Mouse (Mus musculus): Measurements from ENCODE around the gene Zc3h15. TPM values are rescaled to one million over a fixed set of nuclear protein-coding genes. Genes with fewer than 3 reads are reported as not detected.

The Zc3h15 gene
- polyA plus RNA-seq (2016; fragmentation: Nextera tagmentation; extraction: Ambion mirVana): 99.4 and 108 TPM in 2 replicates

DNA sequence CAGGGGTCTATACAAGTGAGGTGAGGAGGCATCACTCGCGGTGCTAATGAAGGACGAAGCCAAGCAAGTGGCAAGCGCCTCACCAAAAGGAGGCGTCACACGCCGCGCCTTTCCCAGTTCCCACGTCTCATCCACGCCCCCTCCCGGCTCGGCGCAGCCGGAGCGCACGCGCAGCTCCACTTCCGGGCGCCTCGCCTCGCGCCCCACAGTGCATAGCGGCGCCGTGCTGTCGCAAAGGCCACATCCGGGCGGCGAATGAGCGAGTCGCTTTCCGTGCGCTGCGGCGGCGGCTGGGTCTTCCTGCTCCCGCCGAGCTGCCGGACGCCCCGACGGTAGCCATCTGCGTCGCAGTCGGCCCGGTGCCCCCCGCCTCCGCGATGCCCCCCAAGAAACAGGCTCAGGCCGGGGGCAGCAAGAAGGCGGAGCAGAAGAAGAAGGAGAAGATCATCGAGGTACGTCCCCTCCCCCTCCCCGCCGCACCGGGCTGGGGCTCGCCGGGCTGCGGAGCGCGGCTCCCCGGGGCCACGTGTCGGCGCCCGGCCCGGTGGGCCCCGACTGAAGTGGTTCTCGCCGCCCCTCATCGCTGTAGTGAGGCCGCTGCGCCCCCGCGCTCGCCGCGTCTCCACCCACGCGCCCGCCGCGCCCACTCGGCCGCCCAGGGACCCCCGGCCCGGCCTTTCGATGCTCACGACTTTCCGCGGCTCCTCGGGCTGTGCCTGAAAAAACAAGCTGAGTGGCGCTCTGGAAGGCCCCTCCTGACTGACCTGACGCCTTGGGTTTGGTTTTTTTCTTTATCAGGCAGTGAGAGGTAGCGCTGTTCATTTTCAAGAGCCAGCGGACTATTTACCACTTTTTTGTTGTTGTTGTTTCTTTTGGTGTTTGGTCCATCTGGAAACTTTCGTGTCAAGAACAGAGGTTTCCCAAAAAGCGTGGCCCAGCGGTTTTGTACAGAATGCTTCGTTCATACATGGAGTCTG is at the start of gene Zc3h15:
TSS of gene Zc3h15 (plus strand) at position 160 of the 977 bp plus-strand sequence.
- WGBS: under 1% methylated on average over 91 of the region's 100 CpGs

DNA sequence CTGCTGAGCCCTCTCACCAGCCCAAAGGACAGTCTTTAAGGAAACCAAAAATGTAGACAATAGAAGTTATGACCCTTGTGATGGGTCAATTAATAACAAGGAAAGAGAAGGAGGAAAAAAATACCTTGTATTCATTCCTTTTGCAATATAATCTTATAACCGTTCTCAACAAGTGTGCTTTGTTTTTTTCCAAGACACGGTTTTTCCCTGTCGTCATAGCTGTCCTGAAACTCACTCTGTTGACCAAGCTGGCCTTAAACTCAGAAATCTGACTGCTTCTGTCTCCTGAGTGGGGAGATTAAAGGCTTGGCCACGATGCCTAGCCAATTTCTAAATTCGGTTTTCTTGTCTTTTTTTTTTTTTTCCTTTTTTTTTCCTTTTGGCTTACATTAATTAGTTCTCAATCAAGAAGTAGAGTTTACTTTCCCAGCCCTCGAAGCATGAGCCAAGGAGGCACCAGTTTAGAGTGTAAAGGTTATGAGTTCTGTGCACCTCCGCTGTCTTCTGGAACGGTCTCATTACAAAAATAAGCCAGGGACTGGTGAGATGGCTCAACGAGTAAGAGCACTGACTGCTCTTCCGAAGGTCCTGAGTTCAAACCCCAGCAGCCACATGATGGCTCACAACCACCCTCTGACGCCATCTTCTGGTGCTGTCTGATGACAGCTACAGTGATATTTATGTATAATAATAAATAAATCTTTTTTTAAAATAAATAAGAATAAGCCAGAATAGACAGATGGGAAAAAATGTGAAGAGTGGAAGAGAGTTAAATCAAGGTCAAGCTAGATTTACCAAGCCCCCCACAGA is 23.5 kb upstream of the Zc3h15 start:
- H3K36me3 ChIP-seq: no peaks in the 10 kb centered on the region
- 87% methylated on average over 11 of the region's 11 CpGs for WGBS
- no peak for DNase-seq (ENCODE audit: low spot score)
- no peaks in the 10 kb centered on the region for H3K27me3 ChIP-seq (ENCODE audit: insufficient read depth, poor library complexity, severe bottlenecking)
- H3K4me3 ChIP-seq: no peak overlapping the region
- no peak overlapping the region for H3K27ac ChIP-seq
- H3K9me3 ChIP-seq: no peaks in the 10 kb centered on the region
- H3K4me1 ChIP-seq: no peaks in the 10 kb centered on the region; the same call in 1 of the 2 replicates

More for the DNA sequence above, at the start of gene Zc3h15:
- Histone ChIP-seq H3K4me3 (peak within 1 kb of the TSS; percentile 89), H3K36me3 (no peaks in the 10 kb centered on the region), H3K9me3 (no peaks in the 10 kb centered on the region), H3K4me1 (peaks cover 12% of the 10 kb centered on the region; the same call in 1 of the 2 replicates), H3K27me3 (ENCODE audit: insufficient read depth, poor library complexity, severe bottlenecking) (no peaks in the 10 kb centered on the region), H3K27ac (peak within 1 kb of the TSS; percentile 99)
- DNase-seq (ENCODE audit: low spot score): peak; percentile 96

DNA sequence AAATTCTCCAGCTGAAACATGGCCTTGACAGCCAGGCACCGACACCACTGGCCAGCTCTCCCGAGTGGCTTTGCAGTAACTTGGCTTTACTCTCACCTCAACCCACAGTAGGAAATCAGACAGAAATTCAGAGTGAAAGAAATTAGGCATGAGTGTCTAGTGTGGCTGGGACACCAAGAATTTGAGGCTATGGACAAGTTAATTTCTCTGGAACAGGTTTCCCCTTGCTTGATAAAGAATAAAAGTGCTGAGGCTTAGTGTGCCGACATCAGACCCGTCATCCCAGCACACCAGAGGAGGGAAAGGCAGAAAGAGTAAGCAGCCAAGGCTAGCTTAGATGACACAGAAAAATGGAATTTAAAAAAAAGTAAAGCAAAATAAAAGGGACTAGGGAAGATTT is 22.7 kb upstream of the Zc3h15 start:
- no peaks in the 10 kb centered on the region for H3K9me3 ChIP-seq
- no peak overlapping the region for H3K4me3 ChIP-seq
- WGBS: 80% methylated on average over 4 of the region's 4 CpGs
- no peaks in the 10 kb centered on the region for H3K36me3 ChIP-seq
- H3K27me3 ChIP-seq (ENCODE audit: insufficient read depth, poor library complexity, severe bottlenecking): no peaks in the 10 kb centered on the region
- no peak overlapping the region for H3K27ac ChIP-seq
- no peak for DNase-seq (ENCODE audit: low spot score)
- H3K4me1 ChIP-seq: no peaks in the 10 kb centered on the region; the same call in 1 of the 2 replicates

DNA sequence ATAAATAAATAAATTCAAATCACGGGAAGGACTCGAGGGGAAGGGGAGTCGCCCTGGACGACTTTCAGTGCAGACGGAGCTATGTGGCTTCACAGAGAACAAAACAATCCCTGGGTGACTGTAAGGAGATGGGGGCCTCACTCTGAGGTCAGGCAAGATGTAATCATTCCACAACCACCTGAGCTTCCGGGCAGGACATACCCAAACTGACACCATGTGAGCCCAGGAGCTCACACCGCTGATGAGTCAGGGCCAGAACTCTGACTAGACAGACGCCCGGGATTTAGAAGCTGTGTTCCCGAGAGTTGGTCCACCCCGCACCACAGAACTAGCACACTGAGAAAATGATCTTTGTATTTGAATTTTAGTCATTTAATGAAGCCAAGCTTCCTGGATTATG is 21.4 kb upstream of the Zc3h15 start:
- DNase-seq (ENCODE audit: low spot score): no peak
- Histone ChIP-seq H3K9me3 (no peaks in the 10 kb centered on the region), H3K4me1 (no peaks in the 10 kb centered on the region; the same call in 1 of the 2 replicates), H3K36me3 (no peaks in the 10 kb centered on the region), H3K4me3 (no peak overlapping the region), H3K27me3 (ENCODE audit: insufficient read depth, poor library complexity, severe bottlenecking) (no peaks in the 10 kb centered on the region), H3K27ac (no peak overlapping the region)
- WGBS: 49% methylated on average over 11 of the region's 11 CpGs

DNA sequence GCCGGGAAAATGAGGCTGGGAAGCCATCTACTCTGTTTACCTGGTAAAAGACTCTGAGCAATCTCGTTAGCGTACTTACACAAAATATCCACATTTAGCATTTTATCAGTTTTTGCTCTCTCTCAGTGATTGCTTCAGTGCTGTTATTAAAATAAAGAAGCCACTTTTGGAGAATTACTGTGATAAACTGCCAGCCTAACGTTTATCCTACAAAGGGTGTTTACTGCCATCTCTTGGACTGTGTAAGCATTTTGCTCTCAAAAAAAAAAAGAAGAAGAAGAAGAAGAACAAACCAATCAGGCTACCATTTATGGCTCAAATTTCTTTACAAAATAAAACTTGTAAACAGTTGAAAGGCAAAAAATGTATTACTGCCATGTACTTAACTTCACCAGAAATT is 20.2 kb upstream of the Zc3h15 start:
- Histone ChIP-seq H3K27me3 (ENCODE audit: insufficient read depth, poor library complexity, severe bottlenecking) (no peaks in the 10 kb centered on the region), H3K27ac (no peak overlapping the region), H3K9me3 (no peaks in the 10 kb centered on the region), H3K4me3 (no peak overlapping the region), H3K4me1 (no peaks in the 10 kb centered on the region; the same call in 1 of the 2 replicates), H3K36me3 (no peaks in the 10 kb centered on the region)
- no peak for DNase-seq (ENCODE audit: low spot score)
- 72% methylated on average over 4 of the region's 4 CpGs for WGBS

GRCm38 (mm10) chr2:83625226-83626108 is 18.8 kb upstream of the Zc3h15 start:
- H3K27ac ChIP-seq: no peak overlapping the region
- DNase-seq (ENCODE audit: low spot score): peak; percentile 82
- no peaks in the 10 kb centered on the region for H3K27me3 ChIP-seq (ENCODE audit: insufficient read depth, poor library complexity, severe bottlenecking)
- 30% methylated on average over 10 of the region's 10 CpGs for WGBS
- H3K9me3 ChIP-seq: no peaks in the 10 kb centered on the region
- no peaks in the 10 kb centered on the region for H3K36me3 ChIP-seq
- H3K4me3 ChIP-seq: no peak overlapping the region
- H3K4me1 ChIP-seq: no peaks in the 10 kb centered on the region; the same call in 1 of the 2 replicates

GRCm38 (mm10) chr2:83626881-83627280 is 17.4 kb upstream of the Zc3h15 start:
- Histone ChIP-seq H3K9me3 (no peaks in the 10 kb centered on the region), H3K4me1 (no peaks in the 10 kb centered on the region; the same call in 1 of the 2 replicates), H3K27me3 (ENCODE audit: insufficient read depth, poor library complexity, severe bottlenecking) (no peaks in the 10 kb centered on the region), H3K4me3 (no peak overlapping the region), H3K36me3 (no peaks in the 10 kb centered on the region), H3K27ac (no peak overlapping the region)
- DNase-seq (ENCODE audit: low spot score): no peak
- 80% methylated on average over 9 of the region's 9 CpGs for WGBS

DNA sequence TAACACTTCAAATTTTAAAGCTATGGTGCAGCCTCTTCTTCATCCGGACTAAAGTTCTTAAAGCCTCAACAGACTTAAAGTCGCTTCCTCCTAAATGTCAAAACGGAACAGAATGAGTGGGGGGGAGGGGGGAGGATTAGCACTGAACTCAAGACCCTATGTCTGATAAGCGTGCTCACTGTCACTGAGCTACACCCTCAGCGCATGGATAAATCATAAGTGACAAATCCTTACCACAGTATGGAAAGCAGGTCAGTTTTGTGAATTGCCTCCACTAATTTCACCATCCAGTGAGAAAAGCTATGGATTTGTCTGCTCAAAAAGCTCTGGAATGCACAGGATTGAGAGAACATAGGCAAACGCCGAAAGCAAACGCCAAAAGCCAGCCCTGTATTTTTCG is 16.7 kb upstream of the Zc3h15 start:
- Histone ChIP-seq H3K36me3 (no peaks in the 10 kb centered on the region), H3K4me3 (no peak overlapping the region), H3K9me3 (no peaks in the 10 kb centered on the region), H3K4me1 (no peaks in the 10 kb centered on the region; the same call in 1 of the 2 replicates), H3K27ac (no peak overlapping the region), H3K27me3 (ENCODE audit: insufficient read depth, poor library complexity, severe bottlenecking) (no peaks in the 10 kb centered on the region)
- 81% methylated on average over 9 of the region's 9 CpGs for WGBS
- DNase-seq (ENCODE audit: low spot score): no peak

DNA sequence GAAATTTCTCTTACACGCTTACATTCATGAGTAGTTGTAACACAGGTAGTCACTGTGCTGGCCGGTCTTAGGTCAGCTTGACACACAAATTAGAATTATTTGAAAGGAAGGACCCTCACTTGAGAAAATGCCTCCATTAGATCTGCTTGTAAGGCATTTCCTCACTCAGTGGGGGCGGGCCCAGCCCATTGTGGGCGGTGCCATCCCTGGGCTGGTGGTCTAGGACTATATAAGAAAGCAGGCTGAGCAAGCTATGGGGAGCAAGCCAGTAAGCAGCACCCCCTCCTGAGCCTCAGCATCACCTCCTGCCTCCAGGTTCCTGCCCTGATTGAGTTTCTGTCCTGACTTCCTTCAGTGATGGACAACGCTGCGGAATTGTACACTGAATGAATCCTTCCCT is 16.3 kb upstream of the Zc3h15 start:
- no peak for DNase-seq (ENCODE audit: low spot score)
- Histone ChIP-seq H3K4me1 (no peaks in the 10 kb centered on the region), H3K27me3 (ENCODE audit: insufficient read depth, poor library complexity, severe bottlenecking) (no peaks in the 10 kb centered on the region), H3K9me3 (no peaks in the 10 kb centered on the region), H3K36me3 (no peaks in the 10 kb centered on the region), H3K27ac (no peak overlapping the region), H3K4me3 (no peak overlapping the region)
- 90% methylated on average over 6 of the region's 6 CpGs for WGBS

DNA sequence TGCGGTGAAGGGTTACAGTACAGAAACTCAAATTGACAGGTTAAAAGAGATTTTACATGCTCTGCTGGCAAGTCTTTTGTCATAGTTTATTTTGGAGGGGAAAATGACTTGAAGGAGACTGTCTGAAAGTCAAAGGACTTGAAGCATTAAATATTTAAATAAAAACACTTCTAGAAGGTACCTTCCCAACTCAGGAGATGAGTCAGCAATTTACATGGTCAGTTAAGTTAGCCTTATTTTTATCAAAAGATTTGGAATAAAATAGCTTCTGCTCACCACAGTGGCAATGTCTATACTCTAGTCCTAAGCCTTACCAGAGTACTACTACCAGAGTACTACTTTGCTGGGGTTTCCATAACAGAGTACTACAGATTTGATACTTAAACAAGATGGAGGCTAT is 2.2 kb upstream of the Zc3h15 start:
- no peaks in the 10 kb centered on the region for H3K27me3 ChIP-seq (ENCODE audit: insufficient read depth, poor library complexity, severe bottlenecking)
- H3K36me3 ChIP-seq: no peaks in the 10 kb centered on the region
- no peak for DNase-seq (ENCODE audit: low spot score)
- WGBS: 96% methylated on average over 1 of the region's 1 CpGs
- H3K4me3 ChIP-seq: no peak overlapping the region
- H3K27ac ChIP-seq: no peak overlapping the region
- no peaks in the 10 kb centered on the region for H3K9me3 ChIP-seq
- H3K4me1 ChIP-seq: peaks cover 8% of the 10 kb centered on the region; the same call in 1 of the 2 replicates

DNA sequence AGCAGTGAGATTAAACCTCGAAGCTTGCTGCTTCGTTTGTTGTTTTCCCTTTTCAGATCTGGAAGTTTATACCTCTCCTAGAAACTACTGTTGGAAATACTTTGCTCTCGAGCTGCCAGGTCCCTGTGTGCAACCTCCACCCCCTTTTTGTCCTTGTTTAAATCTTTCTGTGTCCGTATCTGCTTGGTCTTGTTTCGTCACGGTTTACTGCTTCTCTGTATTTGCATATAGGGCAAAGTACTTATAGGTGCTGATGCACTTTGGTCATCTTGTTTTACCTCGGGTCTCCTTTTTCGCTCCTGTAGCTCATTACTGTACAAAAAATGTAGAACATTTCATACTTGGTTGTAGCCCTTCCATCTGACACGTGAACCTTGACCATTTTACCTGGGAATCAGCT is 4.7 kb downstream of the Zc3h15 start:
- Histone ChIP-seq H3K4me1 (peaks cover 12% of the 10 kb centered on the region; the same call in 1 of the 2 replicates), H3K9me3 (no peaks in the 10 kb centered on the region), H3K4me3 (no peak overlapping the region), H3K27me3 (ENCODE audit: insufficient read depth, poor library complexity, severe bottlenecking) (no peaks in the 10 kb centered on the region), H3K27ac (no peak overlapping the region), H3K36me3 (peaks cover 4% of the 10 kb centered on the region; the same call in 1 of the 2 replicates)
- no peak for DNase-seq (ENCODE audit: low spot score)
- 87% methylated on average over 9 of the region's 9 CpGs for WGBS

DNA sequence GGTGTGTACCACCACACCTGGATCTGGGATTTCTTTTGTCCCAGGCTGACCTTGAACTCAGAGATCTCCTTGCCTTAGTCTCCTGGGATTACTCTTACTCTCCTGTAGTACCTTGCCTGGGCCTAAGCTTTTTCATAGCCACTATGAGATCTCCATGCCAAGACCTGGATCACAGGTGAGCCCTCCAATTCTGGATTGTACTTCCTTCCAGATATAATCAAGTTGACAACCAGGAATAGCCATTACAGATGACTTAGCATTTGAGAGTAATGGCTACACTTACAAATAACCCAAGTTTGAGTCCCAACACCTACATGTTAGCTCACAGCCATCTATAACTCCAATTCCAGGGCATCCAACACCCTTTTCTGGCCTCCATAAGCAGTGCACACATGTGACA is 8.4 kb downstream of the Zc3h15 start:
- Histone ChIP-seq H3K36me3 (peaks cover 9% of the 10 kb centered on the region; the same call in 1 of the 2 replicates), H3K27me3 (ENCODE audit: insufficient read depth, poor library complexity, severe bottlenecking) (no peaks in the 10 kb centered on the region), H3K4me3 (no peak overlapping the region), H3K4me1 (peaks cover 4% of the 10 kb centered on the region; the same call in 1 of the 2 replicates), H3K27ac (no peak overlapping the region), H3K9me3 (no peaks in the 10 kb centered on the region)
- no peak for DNase-seq (ENCODE audit: low spot score)

All from heart, embryonic 10.5 days (tissue).